Mouse (Mus musculus) brown adipose tissue, adult 24 weeks (tissue): Measurements from ENCODE around the gene Olfr381. TPM values are rescaled to one million over a fixed set of nuclear protein-coding genes. Genes with fewer than 3 reads are reported as not detected.
"Not testable (repeated sequence)": the region's sequence is repeated elsewhere in the genome, so short reads cannot be mapped to it uniquely, and the experiment has no call there.

ENCODE experiments used
- H3K27ac ChIP-seq: fragments of 200-500 bp; replicated peaks from 2 replicates; pipeline ENCODE4 v1.5.1; 2012; ENCODE audit warnings: low read depth, mild to moderate bottlenecking, low read length
- H3K4me1 ChIP-seq: fragments of 200-500 bp; 2 replicates; pipeline ENCODE4 v1.6.1; 2012; ENCODE audit warnings: low read length, mixed read lengths; ENCODE audit not compliant: control insufficient read depth, insufficient read depth, insufficient read length
- H3K4me3 ChIP-seq: fragments of 200-500 bp; 2 replicates; pipeline ENCODE4 v1.5.1; 2012; ENCODE audit warnings: low read depth, mild to moderate bottlenecking, low read length, moderate library complexity; ENCODE audit not compliant: insufficient read depth
- polyA plus RNA-seq: library from polyadenylated mRNA; stranded (reverse); fragments of >200 nt; gene quantifications from 2 replicates; pipeline ENCODE4 v1.2.4, GENCODE M21; 2012; ENCODE audit not compliant: missing spikeins, insufficient read depth, insufficient read length

The Olfr381 gene
- polyA plus RNA-seq, result not detected in 2 replicates

DNA sequence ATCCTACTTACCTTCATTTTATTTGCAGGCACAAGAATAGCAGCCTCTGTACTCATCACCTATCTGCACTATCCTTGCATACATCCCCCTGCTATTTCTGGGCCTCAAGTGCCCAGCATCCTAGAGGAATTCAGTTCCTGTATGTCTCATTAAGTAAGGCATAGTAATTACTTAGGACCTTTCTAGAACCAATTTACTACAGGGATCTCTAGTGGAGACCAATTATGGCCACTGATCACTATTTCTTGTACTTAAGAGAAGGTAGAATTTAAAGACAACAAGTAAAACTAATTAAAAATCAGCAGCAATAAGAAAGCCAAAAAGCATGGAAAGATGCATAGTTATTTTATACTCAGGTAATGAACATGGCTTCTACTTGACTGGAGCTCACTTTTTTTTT, at the start of gene Olfr381:
Gene Olfr381, minus strand, starts transcription at position 101 of the 400 bp plus-strand sequence.
- Histone ChIP-seq H3K4me1 (no peaks in the 10 kb centered on the region), H3K27ac (no peak within 1 kb of the TSS)

DNA sequence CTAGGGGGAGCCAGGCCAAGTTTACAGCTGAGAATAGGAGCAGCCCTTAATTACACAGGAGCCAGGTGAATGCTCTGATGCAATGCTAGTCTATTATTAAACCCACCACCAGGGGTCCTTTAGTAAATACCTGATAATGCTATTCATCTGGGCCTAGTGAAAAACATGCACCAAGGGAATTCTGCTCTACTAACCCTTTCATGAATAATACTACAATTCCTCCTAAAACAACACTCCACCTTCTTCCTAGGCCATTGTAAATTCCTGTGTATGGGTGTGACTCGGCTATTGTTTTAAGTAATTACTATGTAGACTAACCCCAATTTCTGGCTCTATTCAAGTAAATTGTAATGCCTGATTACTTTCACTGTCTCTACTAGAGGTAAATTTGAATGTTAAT, 37.6 kb upstream of the Olfr381 start:
- not testable (repeated sequence) for H3K4me1 ChIP-seq, H3K27ac ChIP-seq, H3K4me3 ChIP-seq

More for the DNA sequence above, at the start of gene Olfr381:
- H3K4me3 ChIP-seq, result no peak within 1 kb of the TSS

DNA sequence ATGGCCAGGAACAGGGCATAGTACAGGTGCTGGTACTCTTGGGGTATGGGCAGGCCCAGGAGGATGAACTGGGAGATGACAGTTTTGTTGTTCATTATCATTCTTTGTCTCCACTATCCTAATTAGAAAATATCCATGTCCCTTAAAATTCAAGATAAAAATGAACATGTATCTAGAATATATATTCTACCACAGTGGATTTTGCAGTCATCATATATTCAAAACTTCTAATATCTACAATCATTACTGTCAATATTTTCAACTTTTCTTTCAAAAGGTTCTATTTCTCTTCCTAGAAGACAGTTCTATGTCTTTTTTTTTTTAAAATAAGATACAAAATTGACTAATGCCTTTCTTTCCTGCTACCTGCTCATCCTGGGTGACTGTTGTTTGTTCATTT, 25.7 kb upstream of the Olfr381 start, which contains the start of gene Olfr382:
Gene Olfr382, minus strand, starts transcription at position 101 of the 400 bp plus-strand sequence.
- Histone ChIP-seq H3K4me1 (no peaks in the 10 kb centered on the region), H3K4me3 (no peak within 1 kb of the TSS), H3K27ac (no peak within 1 kb of the TSS)

- Histone ChIP-seq H3K4me3 (no peak within 1 kb of the TSS), H3K27ac (no peak within 1 kb of the TSS)
Observed at GRCm38 (mm10) chr11:73457408-73457807, 34.0 kb downstream of the Olfr381 start, which contains the start of gene Olfr380. Olfr380 (minus strand) TSS chr11:73457508.

More at GRCm38 (mm10) chr11:73457408-73457807, 34.0 kb downstream of the Olfr381 start, which contains the start of gene Olfr380:
- H3K4me1 ChIP-seq, result no peaks in the 10 kb centered on the region

Other genes starting within 250 kb of the Olfr381 start
- not detected in 2 replicates for gene Trpv3, start 224.2 kb downstream of the Olfr381 start, polyA plus RNA-seq
- gene Aspa, start 162.0 kb downstream of the Olfr381 start, polyA plus RNA-seq, result 163 and 192 TPM in 2 replicates
- 0.48 TPM in 1 of 2 replicates, not detected in the other for gene Gm49340, start 161.9 kb downstream of the Olfr381 start, polyA plus RNA-seq
- 8.6 and 10.5 TPM in 2 replicates for gene Spata22, start 161.9 kb downstream of the Olfr381 start, polyA plus RNA-seq
- gene Olfr20, start 140.8 kb downstream of the Olfr381 start, polyA plus RNA-seq, result not detected in 2 replicates
- not detected in 2 replicates for gene Olfr376, start 120.4 kb downstream of the Olfr381 start, polyA plus RNA-seq
- not detected in 2 replicates for gene Olfr1, start 92.0 kb downstream of the Olfr381 start, polyA plus RNA-seq
- not detected in 2 replicates for gene Olfr378, start 63.1 kb downstream of the Olfr381 start, polyA plus RNA-seq
- gene Olfr380, start 34.1 kb downstream of the Olfr381 start, polyA plus RNA-seq, result not detected in 2 replicates
- not detected in 2 replicates for gene Olfr382, start 25.6 kb upstream of the Olfr381 start, polyA plus RNA-seq
- not detected in 2 replicates for gene Olfr385, start 101.4 kb upstream of the Olfr381 start, polyA plus RNA-seq
- gene Olfr384, start 107.0 kb upstream of the Olfr381 start, polyA plus RNA-seq, result not detected in 2 replicates
- gene Zfp735, start 197.2 kb upstream of the Olfr381 start, polyA plus RNA-seq, result not detected in 2 replicates